Mouse (Mus musculus) ovary, adult 18-20 months (tissue): ENCODE results near the gene Itgae.
"Not testable (repeated sequence)": the region's sequence is repeated elsewhere in the genome, so short reads cannot be mapped to it uniquely, and the experiment has no call there.

Source experiments
- DNase-seq: peaks from one replicate; pipeline ENCODE4 v3.0.0; 2022; ENCODE audit warnings: low spot score, mixed read lengths

The Itgae gene

GRCm38 (mm10) chr11:73092877-73093276, 2.5 kb downstream of the Itgae start:
- no peak for DNase-seq

- DNase-seq: no peak
These were observed 4.0 kb downstream of the Itgae start for GRCm38 (mm10) chr11:73094231-73094995.

- no peak for DNase-seq
These were observed 8.5 kb downstream of the Itgae start for GRCm38 (mm10) chr11:73098860-73099259.

- DNase-seq: peak; percentile 24
These were observed 9.8 kb downstream of the Itgae start for GRCm38 (mm10) chr11:73099976-73100750.

GRCm38 (mm10) chr11:73101308-73101707, 10.9 kb downstream of the Itgae start:
- DNase-seq: no peak

GRCm38 (mm10) chr11:73105246-73105645, 14.9 kb downstream of the Itgae start:
- DNase-seq: no peak

- DNase-seq: not testable (repeated sequence)
These were observed 17.0 kb downstream of the Itgae start for GRCm38 (mm10) chr11:73107358-73107757.

GRCm38 (mm10) chr11:73108195-73108897, 18.0 kb downstream of the Itgae start:
- DNase-seq: no peak

GRCm38 (mm10) chr11:73108898-73109625, 18.7 kb downstream of the Itgae start:
- no peak for DNase-seq

GRCm38 (mm10) chr11:73109941-73110340, 19.6 kb downstream of the Itgae start:
- DNase-seq: no peak

- no peak for DNase-seq
These were observed 21.0 kb downstream of the Itgae start for GRCm38 (mm10) chr11:73111414-73111813.

GRCm38 (mm10) chr11:73126495-73126894, 36.1 kb downstream of the Itgae start:
- DNase-seq: no peak

- no peak for DNase-seq
These were observed 40.6 kb downstream of the Itgae start for GRCm38 (mm10) chr11:73131020-73131419.

- no peak for DNase-seq
These were observed 42.6 kb downstream of the Itgae start for GRCm38 (mm10) chr11:73132999-73133398.

- no peak for DNase-seq
These were observed 43.8 kb downstream of the Itgae start for GRCm38 (mm10) chr11:73134222-73134621.

GRCm38 (mm10) chr11:73136587-73136986, 46.2 kb downstream of the Itgae start:
- no peak for DNase-seq

GRCm38 (mm10) chr11:73137116-73137515, 46.7 kb downstream of the Itgae start:
- no peak for DNase-seq

- peak; percentile 75 for DNase-seq
These were observed 47.5 kb downstream of the Itgae start, which contains the start of gene Haspin for GRCm38 (mm10) chr11:73137591-73138501. Gene Haspin (minus strand): TSS chr11:73138294.

GRCm38 (mm10) chr11:73144261-73144681, 53.9 kb downstream of the Itgae start:
- no peak for DNase-seq
